Mouse (Mus musculus): ENCODE results near the gene Incenp. TPM values are rescaled to one million over a fixed set of nuclear protein-coding genes. Genes with fewer than 3 reads are reported as not detected.
"Not testable (repeated sequence)": the region's sequence is repeated elsewhere in the genome, so short reads cannot be mapped to it uniquely, and the experiment has no call there.

Gene Incenp
- total RNA-seq, 2 experiments from 2014 or later, result 25.4 to 42.4 TPM

DNA sequence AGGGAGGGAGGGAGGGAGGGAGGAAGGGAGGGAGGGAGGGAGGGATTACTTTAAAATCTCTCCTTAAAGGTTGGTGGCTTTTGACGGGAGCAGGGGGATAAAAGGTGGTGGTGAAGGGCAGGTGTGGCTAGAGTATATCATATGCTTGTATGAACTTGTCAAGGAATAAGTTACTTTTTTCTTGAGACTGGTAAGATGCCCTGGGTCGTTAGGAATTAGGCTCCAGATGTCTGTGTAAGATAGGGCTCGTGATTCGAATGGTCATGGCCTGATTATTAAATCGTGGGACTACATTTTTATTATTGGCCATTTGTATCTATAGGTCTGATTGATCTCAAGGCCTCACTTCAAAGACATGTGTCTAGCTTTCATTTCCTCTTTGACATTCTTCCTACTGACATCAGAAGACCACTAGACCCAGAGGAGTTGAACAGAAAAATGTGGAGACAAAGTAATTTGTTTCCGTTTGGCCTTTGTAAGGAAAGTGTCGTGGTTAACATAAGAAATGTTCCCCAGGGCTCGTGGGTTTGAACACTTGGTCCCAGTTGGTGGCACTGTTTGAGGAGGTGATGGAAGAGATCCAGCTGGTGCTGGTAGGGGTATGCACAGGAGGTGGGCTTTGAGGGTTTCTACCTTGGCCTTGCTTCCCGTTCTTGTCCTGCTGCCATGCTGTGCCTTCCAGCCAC lies 19.0 kb upstream of the Incenp start:
- DNase-seq, result no peak

GRCm38 (mm10) chr19:9917727-9918126 lies 18.4 kb upstream of the Incenp start:
- no peak for DNase-seq

- DNase-seq, result peak; percentile 90
Observed at GRCm38 (mm10) chr19:9915935-9916334, 16.6 kb upstream of the Incenp start.

GRCm38 (mm10) chr19:9914346-9914745 lies 15.0 kb upstream of the Incenp start:
- DNase-seq, result no peak

DNA sequence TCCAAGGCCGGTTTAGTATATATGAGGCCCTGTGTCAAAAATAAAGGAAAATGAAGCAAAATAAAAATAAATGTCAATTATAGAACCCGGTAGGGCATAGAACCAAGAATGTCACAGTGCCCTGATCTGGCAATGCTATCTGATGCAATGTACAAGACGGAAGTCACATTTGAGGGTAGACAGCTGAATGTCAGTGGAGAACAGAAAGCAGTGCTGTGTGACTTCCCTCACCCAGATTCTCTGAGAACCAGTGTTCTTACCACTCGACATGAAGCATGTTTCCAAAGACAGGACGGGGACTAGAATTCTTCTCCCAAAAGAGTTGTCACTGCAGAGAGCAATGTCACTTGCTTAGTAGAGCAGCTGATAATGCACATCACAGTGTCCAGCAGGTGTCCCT lies 14.4 kb upstream of the Incenp start:
- no peak for DNase-seq

- peak; percentile 55 for DNase-seq
Observed at GRCm38 (mm10) chr19:9911314-9911754, 12.0 kb upstream of the Incenp start.

GRCm38 (mm10) chr19:9909351-9909750 lies 10.0 kb upstream of the Incenp start:
- no peak for DNase-seq

- DNase-seq, result not testable (repeated sequence)
Observed at GRCm38 (mm10) chr19:9900696-9901095, 1.3 kb upstream of the Incenp start.

DNA sequence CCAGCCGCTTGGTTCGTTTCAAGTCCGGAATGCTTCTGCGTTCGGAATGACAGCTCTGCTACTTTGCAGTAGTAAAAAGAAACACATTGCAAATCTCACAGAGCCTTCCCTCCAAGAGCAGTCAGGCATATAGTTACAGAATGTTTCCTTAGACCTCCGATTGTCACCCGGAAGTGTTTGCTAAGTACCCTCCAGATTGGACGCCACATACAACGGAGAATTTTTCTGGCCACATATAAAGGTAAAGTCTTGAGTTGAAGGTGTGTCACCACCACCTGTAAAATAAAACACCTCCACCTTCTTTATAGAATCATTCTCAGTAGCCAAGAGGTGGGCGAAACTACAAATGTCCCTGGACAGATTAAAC lies 412 bp upstream of the Incenp start:
- no peak for DNase-seq

GRCm38 (mm10) chr19:9898339-9899066 lies 848 bp downstream of the Incenp start:
- DNase-seq, result peak; percentile 53

DNA sequence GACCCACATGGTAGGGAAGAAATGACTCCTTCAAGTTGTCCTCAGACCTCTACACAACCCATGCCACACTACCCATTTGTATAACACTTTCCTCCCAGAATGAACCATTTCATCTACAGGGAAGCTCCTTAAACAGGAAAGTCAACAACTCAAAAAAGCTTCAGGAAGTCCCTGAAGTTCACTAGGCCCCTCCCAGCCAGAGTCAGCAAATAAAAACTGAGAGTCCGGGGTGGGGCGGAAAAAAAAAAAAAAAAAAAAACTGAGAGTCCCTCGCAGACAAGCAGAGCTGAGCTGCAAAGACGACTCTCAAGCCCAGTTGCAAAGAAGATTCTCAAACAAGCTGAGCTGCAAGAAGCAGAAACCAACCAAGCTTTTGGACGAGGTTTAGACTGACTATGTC lies 3.3 kb downstream of the Incenp start:
- no peak for DNase-seq

GRCm38 (mm10) chr19:9886771-9887170 lies 12.6 kb downstream of the Incenp start:
- no peak for DNase-seq

DNA sequence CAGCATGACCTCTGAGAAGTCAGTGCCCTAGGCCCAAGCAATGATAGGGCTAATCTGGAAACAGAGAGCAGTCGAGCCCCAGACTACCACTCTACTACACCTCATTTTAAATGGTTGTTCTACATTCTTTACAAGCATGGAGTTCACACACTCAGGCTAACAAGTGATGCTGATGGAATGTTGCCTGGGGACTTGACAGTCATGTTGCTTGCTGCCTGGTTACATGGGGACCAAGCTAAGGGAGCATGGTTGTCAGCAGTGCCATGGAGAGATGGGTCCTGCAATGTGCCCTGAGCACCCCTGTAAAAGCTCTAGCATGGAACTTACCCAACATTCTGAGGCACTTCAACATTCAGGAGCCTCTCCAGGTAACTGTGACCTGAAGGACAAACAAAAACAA lies 13.0 kb downstream of the Incenp start:
- DNase-seq, result no peak

- no peak for DNase-seq
Observed at GRCm38 (mm10) chr19:9878186-9878835, 21.0 kb downstream of the Incenp start.

GRCm38 (mm10) chr19:9865466-9865865 lies 33.9 kb downstream of the Incenp start:
- DNase-seq, result no peak

- no peak for DNase-seq
Observed at GRCm38 (mm10) chr19:9864856-9865255, 34.5 kb downstream of the Incenp start.

GRCm38 (mm10) chr19:9860821-9861220 lies 38.5 kb downstream of the Incenp start:
- DNase-seq, result not testable (repeated sequence)

DNA sequence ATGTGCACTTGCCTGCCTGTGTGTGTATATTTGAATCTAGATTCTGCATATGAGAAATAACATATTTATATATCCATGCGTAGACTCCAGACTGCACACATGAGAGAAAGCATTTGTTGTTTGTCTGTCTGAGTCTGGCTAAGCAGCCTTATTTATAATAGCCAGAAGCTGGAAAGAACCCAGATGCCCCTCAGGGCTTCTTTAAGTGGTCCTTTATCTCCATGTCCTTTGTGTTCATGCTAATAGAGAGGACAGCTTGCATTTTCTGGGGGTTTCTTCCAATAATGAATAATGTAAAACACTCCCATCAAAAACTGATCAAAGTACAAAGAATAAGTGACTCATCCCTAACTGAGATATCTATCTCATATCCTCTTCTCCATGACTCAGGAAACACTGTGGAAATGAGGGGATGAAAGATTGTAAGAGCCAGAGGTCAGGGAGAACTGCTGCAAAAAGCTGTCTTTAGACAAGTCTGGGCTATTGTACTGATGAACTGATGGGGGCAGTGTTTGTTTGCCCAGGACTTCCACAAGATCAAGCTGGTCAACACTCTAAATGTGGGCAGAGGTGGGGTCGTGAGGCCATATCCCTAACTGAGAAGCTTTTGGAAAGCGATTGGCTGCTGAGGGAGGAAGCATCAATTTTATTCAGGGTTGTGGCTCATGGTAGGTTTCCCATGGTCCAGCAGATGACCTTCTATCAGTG lies 49.8 kb downstream of the Incenp start:
- peak; percentile 8 for DNase-seq

- DNase-seq, result no peak
Observed at GRCm38 (mm10) chr19:9847262-9847661, 52.1 kb downstream of the Incenp start, which contains the start of gene Scgb2a2. Scgb2a2 (plus strand) TSS chr19:9847562.

DNA sequence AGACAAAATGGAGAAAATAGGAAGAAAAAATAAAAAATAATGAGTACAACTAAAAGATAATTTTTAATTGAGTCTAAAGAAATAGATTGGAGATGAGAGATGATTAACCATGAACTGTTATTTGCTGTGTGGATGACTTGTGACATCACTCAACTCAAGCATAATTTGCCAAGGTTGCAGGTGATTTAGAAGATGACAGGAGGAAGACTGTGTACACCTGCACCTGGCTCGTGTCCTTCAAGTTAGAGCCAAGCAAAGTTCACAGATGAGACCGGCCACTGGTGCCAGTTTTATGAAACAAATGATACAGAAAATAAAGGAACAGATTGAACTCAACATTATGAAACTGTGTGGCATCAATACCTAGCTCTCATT lies 62.0 kb downstream of the Incenp start:
- no peak for DNase-seq

DNA sequence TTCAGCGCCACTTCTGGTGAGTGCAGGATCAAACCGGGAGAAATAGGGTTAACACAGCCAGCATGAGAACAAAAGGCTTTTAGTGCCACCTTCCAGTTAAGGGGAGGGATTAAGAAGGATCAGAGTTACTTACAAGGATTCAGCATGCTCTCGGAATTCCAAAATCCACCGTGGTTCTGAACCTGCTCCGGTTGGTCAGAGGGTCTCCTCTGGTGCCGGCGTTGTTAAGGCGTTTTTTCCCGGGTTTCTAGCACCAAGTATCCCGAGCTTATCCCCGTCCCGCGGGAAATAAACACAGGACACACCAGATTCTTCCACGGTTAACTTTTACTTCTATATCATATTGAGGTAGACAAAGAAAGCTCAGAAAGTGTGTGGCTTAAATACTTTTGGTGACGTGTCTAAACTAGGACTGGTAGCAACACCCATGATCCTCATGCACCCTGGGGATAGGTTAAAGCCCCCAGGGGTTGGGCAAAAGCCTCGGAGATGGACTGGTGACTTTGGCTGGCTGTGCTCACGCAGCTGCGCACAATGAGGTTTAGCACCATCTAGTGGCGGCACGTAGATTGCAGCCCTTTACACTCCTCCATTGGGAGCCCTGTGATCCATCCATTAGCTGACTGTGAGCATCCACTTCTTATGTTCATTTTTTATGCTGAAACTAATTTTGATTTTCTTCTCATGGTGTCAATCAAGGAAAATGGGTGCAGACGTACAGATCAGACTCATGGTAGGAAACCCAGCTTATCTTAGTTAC lies 62.6 kb downstream of the Incenp start:
- peak; percentile 71 for DNase-seq
